Mouse (Mus musculus): Measurements from ENCODE around the gene Gdap1l1. TPM values are rescaled to one million over a fixed set of nuclear protein-coding genes. Genes with fewer than 3 reads are reported as not detected.

Gene Gdap1l1
- polyA plus RNA-seq (2012; ENCODE audit: low replicate concordance) = not detected in 2 replicates

DNA sequence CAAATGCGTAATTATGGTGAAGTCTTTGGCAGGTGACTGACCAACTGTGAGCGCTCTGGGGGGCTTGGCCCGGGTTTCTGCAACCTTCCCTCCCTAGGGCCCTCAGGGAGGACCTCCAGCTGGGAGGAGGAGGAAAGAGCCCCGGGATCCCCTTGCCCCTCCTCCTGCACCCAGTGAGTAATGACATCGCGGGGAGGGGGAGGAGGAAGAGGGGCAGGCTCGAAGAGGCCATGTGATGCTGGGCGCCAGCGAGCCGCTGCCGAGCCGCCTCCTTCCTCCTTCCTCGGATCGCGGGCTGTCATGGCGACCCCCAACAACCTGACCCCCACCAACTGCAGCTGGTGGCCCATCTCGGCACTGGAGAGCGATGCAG is at the start of gene Gdap1l1:
Gene Gdap1l1 (plus strand): TSS at position 231 of the 373 bp plus-strand sequence.

DNA sequence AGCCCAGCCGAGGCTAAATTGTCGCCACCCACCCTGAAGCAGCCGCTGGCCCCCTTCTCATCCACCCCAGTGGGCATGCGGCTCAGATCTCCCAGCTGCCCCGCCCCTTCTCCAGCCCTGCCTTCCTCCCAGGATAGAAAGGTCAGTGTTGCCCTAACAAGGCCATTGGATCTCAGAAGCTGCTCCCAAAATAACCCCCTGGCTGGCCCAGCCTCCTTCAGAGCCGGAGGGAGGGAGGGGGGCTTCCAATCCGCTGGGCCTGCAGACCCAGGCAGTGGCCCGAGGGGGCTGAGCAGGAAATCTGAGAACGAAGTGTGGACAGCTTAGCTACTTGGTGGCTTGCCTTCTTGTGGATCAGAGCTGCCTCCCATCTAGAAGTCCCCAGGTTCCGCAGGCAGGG is 40.4 kb upstream of the Gdap1l1 start, which contains the start of gene Jph2:
Gene Jph2 (minus strand): TSS at position 89 of the 400 bp plus-strand sequence.

GRCm38 (mm10) chr2:163424597-163424996 is 13.7 kb upstream of the Gdap1l1 start, which contains the start of gene Oser1:
Gene Oser1, minus strand, starts transcription at chr2:163424697.

DNA sequence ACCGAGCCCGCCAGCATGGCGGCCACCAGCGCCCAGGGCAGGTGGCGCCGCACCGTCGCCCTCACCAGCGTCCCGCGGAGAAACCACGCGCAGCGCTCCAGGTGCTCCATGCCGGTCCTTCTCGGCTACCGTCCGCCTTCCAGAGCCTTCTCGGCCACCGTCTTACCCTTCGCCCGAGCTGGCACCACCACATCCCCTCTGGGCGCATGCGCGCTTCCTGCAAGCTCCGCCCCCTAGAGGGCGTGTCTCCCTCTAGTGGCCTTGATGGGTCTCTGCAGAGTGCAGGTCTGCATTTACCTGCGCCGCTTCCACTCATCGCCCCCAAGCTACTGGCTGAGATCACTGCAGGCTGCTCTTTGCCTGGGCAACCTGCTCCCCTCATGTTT is 34.2 kb downstream of the Gdap1l1 start, which contains the start of gene Fitm2:
Gene Fitm2 (minus strand): TSS at position 164 of the 386 bp plus-strand sequence.

DNA sequence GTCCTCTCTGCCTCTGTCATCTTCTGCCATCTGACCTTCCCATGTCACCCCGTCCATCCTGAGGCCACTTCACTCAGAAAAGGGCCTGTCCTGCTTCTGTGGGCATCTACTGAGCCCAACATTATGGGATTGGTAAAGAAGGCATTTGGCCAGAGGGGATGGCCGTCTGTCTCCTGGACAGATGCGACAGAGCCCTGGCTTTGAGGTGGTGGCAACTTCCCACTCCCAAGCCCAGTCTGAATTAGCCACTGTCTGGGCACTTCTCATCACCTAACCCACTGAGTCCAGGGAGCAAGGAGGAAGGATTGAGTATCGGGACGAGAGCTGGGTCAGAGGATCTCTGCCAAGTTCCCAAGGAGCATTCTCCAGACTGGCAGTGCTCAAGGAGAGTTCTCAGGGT is 53.7 kb downstream of the Gdap1l1 start, which contains the start of gene R3hdml:
Gene R3hdml (plus strand): TSS at position 301 of the 400 bp plus-strand sequence.

Other genes with a start within 250 kb of the Gdap1l1 start
- gene Tox2, start 235.4 kb upstream of the Gdap1l1 start, polyA plus RNA-seq (2012; ENCODE audit: low replicate concordance) = 13.1 and 63.1 TPM in 2 replicates
- gene Jph2, start 40.5 kb upstream of the Gdap1l1 start, polyA plus RNA-seq (2012; ENCODE audit: low replicate concordance) = 0.03 and 0.04 TPM in 2 replicates
- 6.1 and 6.9 TPM in 2 replicates for gene Oser1, start 13.8 kb upstream of the Gdap1l1 start, polyA plus RNA-seq (2012; ENCODE audit: low replicate concordance)
- 2.7 and 3.3 TPM in 2 replicates for gene Fitm2, start 34.2 kb downstream of the Gdap1l1 start, polyA plus RNA-seq (2012; ENCODE audit: low replicate concordance)
- gene R3hdml, start 53.8 kb downstream of the Gdap1l1 start, polyA plus RNA-seq (2012; ENCODE audit: low replicate concordance) = not detected in 2 replicates
- gene Hnf4a, start 68.3 kb downstream of the Gdap1l1 start, polyA plus RNA-seq (2012; ENCODE audit: low replicate concordance) = 0.16 TPM in 1 of 2 replicates, not detected in the other
- 55.9 and 120 TPM in 2 replicates for gene Ttpal, start 163.8 kb downstream of the Gdap1l1 start, polyA plus RNA-seq (2012; ENCODE audit: low replicate concordance)
- 147 and 245 TPM in 2 replicates for gene Serinc3, start 206.7 kb downstream of the Gdap1l1 start, polyA plus RNA-seq (2012; ENCODE audit: low replicate concordance)
- 531 and 907 TPM in 2 replicates for gene Pkig, start 219.9 kb downstream of the Gdap1l1 start, polyA plus RNA-seq (2012; ENCODE audit: low replicate concordance)

Measured in hematopoietic multipotent progenitor cell, adult 10-12 weeks (in vitro differentiated cells).